Mouse (Mus musculus): ENCODE measurements around the gene Plin4. TPM values are rescaled to one million over a fixed set of nuclear protein-coding genes. Genes with fewer than 3 reads are reported as not detected.
"Not testable (repeated sequence)": the region's sequence is repeated elsewhere in the genome, so short reads cannot be mapped to it uniquely, and the experiment has no call there.

Plin4 gene
- total and polyA plus RNA-seq, 3 experiments, result 0.05 TPM; not detected in 2

- peak; percentile 10 for DNase-seq (ENCODE audit: low spot score)
- TF ChIP-seq CTCF (IDR thresholded peaks at IDR 0.05; ENCODE audit: low read depth, low read length), result no peak
- TF ChIP-seq POLR2AphosphoS5 (IDR thresholded peaks at IDR 0.05; ENCODE audit: insufficient replicate concordance, low read depth, low read length), result no peak
- TF ChIP-seq GATA1 (IDR thresholded peaks at IDR 0.05; ENCODE audit: borderline replicate concordance, low read length), result no peak
- no peak for TF ChIP-seq TAL1 (conservative IDR thresholded peaks at IDR 0.05; ENCODE audit: low read depth, low read length)
- no peaks in the 10 kb centered on the region for H3K9me3 ChIP-seq (replicated peaks)
- no peaks in the 10 kb centered on the region for H3K27me3 ChIP-seq (ENCODE audit: insufficient read depth, low read length)
- H3K4me3 ChIP-seq (ENCODE audit: low read depth, low read length), result peak overlapping the region; percentile 80
- ATAC-seq (ENCODE audit: extremely low read depth, insufficient number of reproducible peaks, low FRiP score, poor library complexity, severe bottlenecking), result no peak
- H3K36me3 ChIP-seq (replicated peaks), result peaks cover 38% of the 10 kb centered on the region
- H3K4me1 ChIP-seq (ENCODE audit: insufficient read depth, low read depth, low read length), result peaks cover 58% of the 10 kb centered on the region
These were observed 29.7 kb downstream of the Plin4 start for GRCm38 (mm10) chr17:56079921-56080320.

GRCm38 (mm10) chr17:56078880-56079795 lies 30.5 kb downstream of the Plin4 start, which contains the start of gene Hdgfl2:
Gene Hdgfl2 (plus strand): TSS chr17:56079634.
- TF ChIP-seq TAL1 (conservative IDR thresholded peaks at IDR 0.05; ENCODE audit: low read depth, low read length), result no peak
- TF ChIP-seq GATA2 (IDR thresholded peaks at IDR 0.05; ENCODE audit: borderline replicate concordance, low read depth, low read length), result no peak
- no peak for TF ChIP-seq POLR2AphosphoS5 (IDR thresholded peaks at IDR 0.05; ENCODE audit: insufficient replicate concordance, low read depth, low read length)
- TF ChIP-seq CTCF (IDR thresholded peaks at IDR 0.05; ENCODE audit: low read depth, low read length), result no peak
- TF ChIP-seq GATA1 (IDR thresholded peaks at IDR 0.05; ENCODE audit: borderline replicate concordance, low read length), result no peak
- Histone ChIP-seq H3K36me3 (replicated peaks) (peaks cover 33% of the 10 kb centered on the region), H3K27me3 (ENCODE audit: insufficient read depth, low read length) (no peaks in the 10 kb centered on the region), H3K4me1 (ENCODE audit: insufficient read depth, low read depth, low read length) (peaks cover 55% of the 10 kb centered on the region), H3K4me3 (ENCODE audit: low read depth, low read length) (peak within 1 kb of the TSS; percentile 80), H3K9me3 (replicated peaks) (no peaks in the 10 kb centered on the region)
- peak; percentile 94 for DNase-seq (ENCODE audit: low spot score)
- ATAC-seq (ENCODE audit: extremely low read depth, insufficient number of reproducible peaks, low FRiP score, poor library complexity, severe bottlenecking), result peak; percentile 83

- Histone ChIP-seq H3K36me3 (replicated peaks) (peaks cover 33% of the 10 kb centered on the region), H3K4me1 (ENCODE audit: insufficient read depth, low read depth, low read length) (peaks cover 57% of the 10 kb centered on the region), H3K4me3 (ENCODE audit: low read depth, low read length) (peak overlapping the region; percentile 80)
- not testable (repeated sequence) for DNase-seq (ENCODE audit: low spot score); H3K27me3 ChIP-seq (ENCODE audit: insufficient read depth, low read length); H3K9me3 ChIP-seq (replicated peaks); ATAC-seq (ENCODE audit: extremely low read depth, insufficient number of reproducible peaks, low FRiP score, poor library complexity, severe bottlenecking)
These were observed 31.2 kb downstream of the Plin4 start for GRCm38 (mm10) chr17:56078361-56078760.

GRCm38 (mm10) chr17:56077523-56077922 lies 32.1 kb downstream of the Plin4 start:
- ATAC-seq (ENCODE audit: extremely low read depth, insufficient number of reproducible peaks, low FRiP score, poor library complexity, severe bottlenecking), result no peak
- DNase-seq (ENCODE audit: low spot score), result no peak
- Histone ChIP-seq H3K27me3 (ENCODE audit: insufficient read depth, low read length) (no peaks in the 10 kb centered on the region), H3K9me3 (replicated peaks) (no peaks in the 10 kb centered on the region), H3K36me3 (replicated peaks) (peaks cover 32% of the 10 kb centered on the region), H3K4me3 (ENCODE audit: low read depth, low read length) (no peak overlapping the region), H3K4me1 (ENCODE audit: insufficient read depth, low read depth, low read length) (peaks cover 62% of the 10 kb centered on the region)
- TF ChIP-seq GATA1 (IDR thresholded peaks at IDR 0.05; ENCODE audit: borderline replicate concordance, low read length) (no peak), CTCF (IDR thresholded peaks at IDR 0.05; ENCODE audit: low read depth, low read length) (no peak), POLR2AphosphoS5 (IDR thresholded peaks at IDR 0.05; ENCODE audit: insufficient replicate concordance, low read depth, low read length) (no peak), GATA2 (IDR thresholded peaks at IDR 0.05; ENCODE audit: borderline replicate concordance, low read depth, low read length) (no peak)

GRCm38 (mm10) chr17:56074827-56075208 lies 34.8 kb downstream of the Plin4 start, which contains the start of gene Ubxn6:
Gene Ubxn6 (minus strand): TSS chr17:56075028.
- no peak for TF ChIP-seq CTCF (IDR thresholded peaks at IDR 0.05; ENCODE audit: low read depth, low read length)
- no peak for TF ChIP-seq TAL1 (conservative IDR thresholded peaks at IDR 0.05; ENCODE audit: low read depth, low read length)
- TF ChIP-seq POLR2AphosphoS5 (IDR thresholded peaks at IDR 0.05; ENCODE audit: insufficient replicate concordance, low read depth, low read length), result no peak
- TF ChIP-seq GATA2 (IDR thresholded peaks at IDR 0.05; ENCODE audit: borderline replicate concordance, low read depth, low read length), result no peak
- no peak for TF ChIP-seq GATA1 (IDR thresholded peaks at IDR 0.05; ENCODE audit: borderline replicate concordance, low read length)
- peak; percentile 88 for DNase-seq (ENCODE audit: low spot score)
- 0 out of 2 replicates have a peak, but pooled peaks have one; percentile 5 for ATAC-seq (ENCODE audit: extremely low read depth, insufficient number of reproducible peaks, low FRiP score, poor library complexity, severe bottlenecking)
- H3K4me1 ChIP-seq (ENCODE audit: insufficient read depth, low read depth, low read length), result peaks cover 39% of the 10 kb centered on the region
- peaks cover 40% of the 10 kb centered on the region for H3K36me3 ChIP-seq (replicated peaks)
- no peaks in the 10 kb centered on the region for H3K27me3 ChIP-seq (ENCODE audit: insufficient read depth, low read length)
- peak within 1 kb of the TSS; percentile 75 for H3K4me3 ChIP-seq (ENCODE audit: low read depth, low read length)
- no peaks in the 10 kb centered on the region for H3K9me3 ChIP-seq (replicated peaks)

GRCm38 (mm10) chr17:56074097-56074826 lies 35.3 kb downstream of the Plin4 start:
- peak; percentile 82 for DNase-seq (ENCODE audit: low spot score)
- Histone ChIP-seq H3K4me1 (ENCODE audit: insufficient read depth, low read depth, low read length) (peaks cover 42% of the 10 kb centered on the region), H3K4me3 (ENCODE audit: low read depth, low read length) (peak overlapping the region; percentile 75), H3K27me3 (ENCODE audit: insufficient read depth, low read length) (no peaks in the 10 kb centered on the region), H3K36me3 (replicated peaks) (peaks cover 46% of the 10 kb centered on the region), H3K9me3 (replicated peaks) (no peaks in the 10 kb centered on the region)
- TF ChIP-seq POLR2AphosphoS5 (IDR thresholded peaks at IDR 0.05; ENCODE audit: insufficient replicate concordance, low read depth, low read length) (no peak), CTCF (IDR thresholded peaks at IDR 0.05; ENCODE audit: low read depth, low read length) (no peak), TAL1 (conservative IDR thresholded peaks at IDR 0.05; ENCODE audit: low read depth, low read length) (no peak), GATA1 (IDR thresholded peaks at IDR 0.05; ENCODE audit: borderline replicate concordance, low read length) (no peak), GATA2 (IDR thresholded peaks at IDR 0.05; ENCODE audit: borderline replicate concordance, low read depth, low read length) (no peak)
- ATAC-seq (ENCODE audit: extremely low read depth, insufficient number of reproducible peaks, low FRiP score, poor library complexity, severe bottlenecking), result peak; percentile 12; the same call in 1 of the 2 replicates
